Mouse (Mus musculus): Measurements from ENCODE around the gene Edf1.

- TF ChIP-seq CTCF (IDR thresholded peaks at IDR 0.05; ENCODE audit: borderline replicate concordance, insufficient read depth, low read depth, low read length) (peak; percentile 83), POLR2A (IDR thresholded peaks at IDR 0.05; ENCODE audit: borderline replicate concordance, insufficient read depth, low read length) (no peak)
These were observed 6.5 kb upstream of the Edf1 start for GRCm38 (mm10) chr2:25551186-25551585.
